Mouse (Mus musculus) hindlimb bud, embryonic 11.5 days (tissue): ENCODE measurements at regions not wholly inside any gene's neighbourhood (a gene's known extent, or its start where the extent isn't known, plus 50 kb on each side); places are given as distances from the start of the nearest gene placed in this dataset.
"Not testable (repeated sequence)": the region's sequence is repeated elsewhere in the genome, so short reads cannot be mapped to it uniquely, and the experiment has no call there.

Source experiments
- DNase-seq: peaks from one replicate; pipeline ENCODE4 v3.0.0-alpha.2; 2012; ENCODE audit warnings: low read depth, low spot score; ENCODE audit errors: extremely low spot score

DNA sequence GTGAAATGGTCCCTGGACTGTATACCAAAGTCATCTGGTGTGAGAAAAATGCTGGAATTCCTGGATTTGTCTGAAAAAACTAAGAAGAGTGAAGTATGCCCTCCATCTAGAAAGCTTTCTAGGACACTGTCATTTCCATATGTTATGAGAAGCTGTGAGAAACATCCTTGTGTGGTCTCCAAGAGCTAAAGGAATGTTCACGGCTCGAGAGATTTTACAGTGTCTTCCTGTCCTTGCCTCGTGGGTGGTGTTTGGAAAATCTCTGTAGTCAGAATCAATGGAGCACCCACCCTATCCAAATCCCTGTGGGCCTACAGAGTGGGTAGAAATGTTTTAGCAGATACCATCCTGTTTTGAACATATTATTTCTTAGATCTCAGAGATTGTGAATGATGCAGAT lies 487.7 kb downstream of the Hdgfl1 start:
- no peak for DNase-seq

DNA sequence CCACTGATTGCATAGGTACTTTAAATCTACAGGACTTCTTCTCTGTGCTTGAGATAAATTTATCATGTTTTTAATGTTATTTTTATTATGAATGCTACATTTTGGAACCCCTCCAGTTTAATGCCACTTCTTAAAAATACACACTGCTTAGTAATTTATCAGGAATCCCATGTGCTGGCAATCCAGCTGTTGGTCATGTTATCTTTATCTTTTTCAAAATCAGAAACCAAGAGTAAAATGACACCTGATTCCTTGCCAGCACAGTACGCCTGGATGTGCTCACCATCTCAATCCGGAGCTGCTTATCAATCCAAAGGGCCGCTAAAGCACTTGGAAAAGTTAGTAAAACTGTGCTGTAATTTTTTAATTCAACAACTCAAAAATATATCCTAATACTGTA lies 497.1 kb downstream of the Hdgfl1 start:
- no peak for DNase-seq

DNA sequence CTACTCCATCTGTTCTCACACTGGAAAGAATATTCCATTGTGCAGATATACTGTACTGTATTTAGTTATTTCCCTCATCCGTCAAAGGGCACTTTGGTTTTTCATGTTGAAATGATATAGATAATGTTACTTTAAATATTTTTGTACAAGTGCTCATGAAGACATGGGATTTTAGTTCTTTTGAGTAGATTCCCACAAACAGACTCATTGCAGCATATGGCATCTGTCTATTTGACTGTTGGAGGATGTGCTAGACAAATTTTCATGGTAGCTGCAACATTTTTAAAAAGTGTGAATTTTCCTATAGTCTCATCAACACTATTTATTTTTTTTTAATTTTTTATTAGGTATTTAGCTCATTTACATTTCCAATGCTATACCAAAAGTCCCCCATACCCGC lies 502.5 kb downstream of the Hdgfl1 start:
- DNase-seq, result no peak

DNA sequence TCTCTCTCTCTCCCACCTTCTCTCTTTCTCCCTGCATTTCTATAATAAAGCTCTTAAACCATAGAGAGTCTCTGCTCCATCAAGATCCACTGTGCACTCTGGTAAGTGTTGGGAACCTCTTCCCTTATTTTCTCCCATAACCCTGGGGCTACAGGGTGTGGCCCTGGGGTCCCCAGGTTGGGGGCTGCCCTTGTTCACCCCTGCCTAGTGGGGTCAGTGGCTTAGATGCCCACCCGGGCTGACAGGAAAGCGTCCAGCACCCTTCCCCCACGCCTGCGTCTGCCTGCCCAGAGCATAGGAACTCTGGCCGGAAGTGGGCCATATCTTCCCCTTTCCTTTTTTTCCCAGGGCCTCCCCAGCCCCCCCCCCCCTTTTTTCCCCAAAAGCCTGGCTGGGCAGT lies 534.0 kb downstream of the Hdgfl1 start:
- no peak for DNase-seq

DNA sequence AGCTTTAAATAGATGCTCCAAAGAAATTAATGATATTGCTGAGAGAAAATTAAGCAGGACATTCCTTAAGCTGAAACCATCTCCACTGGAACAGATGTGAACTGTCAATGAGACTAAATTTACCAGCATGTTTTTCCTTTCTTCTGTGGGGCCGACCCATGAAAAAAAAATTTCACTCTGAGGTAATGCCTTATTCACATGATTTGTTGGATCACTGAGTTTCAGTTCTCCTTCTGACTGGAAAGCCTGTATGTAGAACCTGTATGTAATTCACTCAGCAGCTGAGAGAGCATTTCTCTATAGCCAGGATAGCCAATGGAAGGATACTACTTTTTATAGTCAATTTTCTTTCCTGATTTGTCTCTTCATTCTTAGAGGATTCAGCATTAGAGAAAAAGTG lies 535.3 kb downstream of the Hdgfl1 start:
- DNase-seq, result no peak

DNA sequence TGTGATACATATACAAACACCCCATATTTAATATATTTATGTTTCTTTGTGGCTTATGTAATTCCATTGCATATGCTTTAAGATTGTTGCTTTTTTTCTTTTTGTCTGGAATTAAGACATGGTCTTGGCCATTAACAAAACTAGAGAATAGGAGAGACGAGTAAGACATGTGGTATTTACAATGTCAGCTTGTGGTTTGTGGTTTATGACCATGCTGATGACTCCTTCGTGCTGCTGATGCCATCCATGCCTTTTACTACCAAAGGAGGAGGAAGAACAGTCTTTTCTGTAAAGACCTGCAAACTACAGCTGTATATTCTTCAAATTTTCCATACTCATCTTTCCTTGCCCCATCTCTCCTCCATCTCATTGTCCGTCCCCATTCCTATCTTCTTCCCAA lies 552.7 kb downstream of the Hdgfl1 start:
- DNase-seq, result no peak

DNA sequence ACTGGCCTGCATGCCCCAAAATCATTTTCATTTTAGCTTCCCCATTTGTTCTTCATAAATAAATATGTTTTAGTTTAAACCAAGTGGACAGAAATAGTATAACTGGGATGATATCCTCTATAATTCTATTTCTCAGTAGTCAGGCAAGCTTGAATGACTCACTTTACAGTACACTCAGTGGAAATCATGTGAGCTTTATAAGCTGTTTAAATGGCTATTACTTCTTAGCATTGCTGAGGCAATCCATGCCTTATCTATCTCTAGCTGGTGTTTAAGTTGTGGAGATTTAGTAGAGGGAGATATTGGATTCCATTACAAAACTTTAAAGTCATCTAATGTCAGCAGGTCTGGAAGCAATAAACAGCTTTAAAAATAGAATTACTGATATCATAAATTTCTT lies 553.4 kb downstream of the Hdgfl1 start:
- no peak for DNase-seq

DNA sequence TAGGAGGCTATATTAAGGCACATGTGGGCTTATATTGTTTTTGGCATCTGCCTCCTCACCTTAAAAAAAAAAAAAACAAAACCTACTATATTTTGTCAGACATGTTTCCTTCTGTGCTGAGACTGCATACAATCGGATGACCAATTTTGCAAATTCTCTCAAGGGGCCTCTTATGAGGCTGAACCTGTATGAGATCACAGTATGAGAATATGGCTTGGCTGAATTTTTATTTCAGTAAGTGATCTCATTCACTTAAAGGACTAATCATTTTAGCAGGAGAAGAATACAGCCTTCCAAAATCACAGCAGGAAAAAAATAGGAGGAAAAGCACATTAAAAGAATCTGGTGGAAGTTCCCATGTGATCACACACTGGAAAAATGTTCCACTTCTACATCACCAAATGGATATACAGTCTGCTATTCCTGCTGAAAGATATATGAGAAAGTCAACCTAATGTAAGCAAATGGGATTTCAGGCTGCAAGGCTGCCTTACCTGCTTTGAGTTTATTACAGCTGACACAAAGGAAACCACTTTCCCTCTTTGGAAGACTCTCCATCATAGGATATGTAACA lies 564.3 kb downstream of the Hdgfl1 start:
- no peak for DNase-seq

DNA sequence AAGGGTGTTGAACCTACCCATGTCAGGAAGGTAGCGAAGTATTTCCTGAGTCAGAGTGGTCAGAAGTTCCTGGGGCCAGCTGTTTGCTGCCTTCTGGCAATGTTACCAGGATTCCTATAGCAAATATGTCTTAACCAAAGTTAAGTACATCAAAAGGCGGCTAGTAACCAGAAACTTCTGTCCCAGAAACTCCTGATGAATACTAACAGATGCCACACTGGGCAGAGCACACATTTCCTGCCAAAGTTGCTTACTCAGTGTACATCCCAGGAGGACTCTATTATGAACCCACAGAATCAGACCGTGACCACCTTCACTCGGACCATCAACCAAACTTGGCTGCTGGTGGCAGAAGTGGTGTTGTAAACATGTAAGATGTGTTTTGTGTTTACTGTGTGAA lies 575.3 kb downstream of the Hdgfl1 start:
- DNase-seq, result no peak

DNA sequence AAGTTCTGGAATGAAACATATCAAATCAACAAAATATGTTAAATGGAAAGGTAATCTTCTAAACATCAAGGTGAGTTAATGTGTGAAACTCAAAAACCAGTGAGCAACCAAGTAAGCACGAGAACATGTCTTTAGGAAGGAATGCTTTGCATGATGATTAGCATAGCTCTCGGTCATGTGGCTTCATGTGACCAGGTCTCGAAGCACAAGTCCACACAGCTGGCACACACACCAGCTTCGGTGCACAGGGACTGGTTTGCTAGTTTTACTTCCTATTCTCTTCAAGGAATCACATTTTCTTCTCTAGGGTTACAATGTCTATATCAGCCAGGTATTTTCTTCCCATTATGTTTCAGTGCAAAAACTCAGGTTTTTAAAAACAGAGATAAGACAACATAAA lies 586.1 kb downstream of the Hdgfl1 start:
- no peak for DNase-seq

DNA sequence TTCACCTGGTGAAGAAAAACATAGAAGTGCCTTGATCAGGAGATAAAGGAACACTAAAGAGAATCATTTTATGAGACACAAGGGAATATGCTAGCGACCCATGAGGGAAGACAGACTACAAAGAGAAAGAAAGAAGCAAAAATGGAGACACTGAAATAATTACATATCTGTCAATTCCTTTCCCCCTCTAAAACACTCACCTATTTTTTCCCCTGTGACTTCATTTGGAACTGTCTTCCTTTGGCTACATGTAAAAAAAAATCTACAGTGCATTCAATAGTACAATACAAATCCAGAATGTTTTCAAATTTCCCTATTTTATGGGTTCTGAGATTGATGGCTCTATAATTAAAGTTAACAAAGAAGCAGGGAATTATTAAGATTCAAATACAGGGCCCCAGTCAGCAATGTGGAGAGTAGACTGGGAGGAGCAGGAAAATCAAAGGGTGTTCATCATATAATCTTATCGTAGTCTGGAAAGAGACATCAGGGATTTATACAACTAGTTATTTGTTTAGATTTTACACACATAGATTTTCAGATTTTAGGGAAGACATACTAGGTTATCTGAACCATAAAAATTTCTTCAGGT lies 598.0 kb downstream of the Hdgfl1 start:
- no peak for DNase-seq

DNA sequence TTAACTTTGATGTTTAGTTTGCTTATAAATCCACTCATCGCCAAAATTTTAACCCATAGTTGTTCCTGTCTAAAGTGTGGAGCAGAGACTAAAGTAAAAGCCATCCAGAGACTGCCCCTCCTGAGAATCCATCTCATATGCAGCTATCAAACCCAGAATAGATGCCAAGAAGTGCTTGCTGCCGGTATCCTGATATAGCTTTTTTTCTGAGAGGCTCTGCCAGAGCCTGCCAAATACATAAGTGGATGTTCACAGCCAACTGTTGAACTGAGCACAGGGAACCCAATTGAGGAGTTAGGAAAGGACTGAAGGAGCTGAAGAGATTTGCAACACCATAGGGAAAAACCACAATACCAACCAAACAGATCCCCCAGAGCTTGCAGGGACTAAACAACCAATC lies 600.3 kb downstream of the Hdgfl1 start:
- DNase-seq, result no peak

DNA sequence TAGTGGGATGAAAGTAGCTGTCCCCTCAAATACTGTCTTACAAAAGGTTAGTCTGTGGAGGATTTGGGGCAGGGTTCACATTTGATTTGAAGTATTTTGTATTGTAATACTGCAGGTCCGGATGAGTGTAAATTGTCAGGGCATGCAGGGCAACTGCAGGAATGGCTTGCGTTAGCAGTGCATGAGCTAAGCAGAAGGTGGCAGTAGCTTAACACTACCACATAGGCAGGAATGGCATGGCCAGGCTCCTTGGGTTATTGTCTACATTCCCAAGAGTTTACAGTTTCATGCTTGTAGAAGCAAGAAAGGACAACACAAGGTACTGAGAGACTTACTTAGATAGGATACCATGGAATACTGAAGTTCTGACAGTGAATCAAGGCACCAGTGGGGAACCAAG lies 611.3 kb downstream of the Hdgfl1 start:
- no peak for DNase-seq

DNA sequence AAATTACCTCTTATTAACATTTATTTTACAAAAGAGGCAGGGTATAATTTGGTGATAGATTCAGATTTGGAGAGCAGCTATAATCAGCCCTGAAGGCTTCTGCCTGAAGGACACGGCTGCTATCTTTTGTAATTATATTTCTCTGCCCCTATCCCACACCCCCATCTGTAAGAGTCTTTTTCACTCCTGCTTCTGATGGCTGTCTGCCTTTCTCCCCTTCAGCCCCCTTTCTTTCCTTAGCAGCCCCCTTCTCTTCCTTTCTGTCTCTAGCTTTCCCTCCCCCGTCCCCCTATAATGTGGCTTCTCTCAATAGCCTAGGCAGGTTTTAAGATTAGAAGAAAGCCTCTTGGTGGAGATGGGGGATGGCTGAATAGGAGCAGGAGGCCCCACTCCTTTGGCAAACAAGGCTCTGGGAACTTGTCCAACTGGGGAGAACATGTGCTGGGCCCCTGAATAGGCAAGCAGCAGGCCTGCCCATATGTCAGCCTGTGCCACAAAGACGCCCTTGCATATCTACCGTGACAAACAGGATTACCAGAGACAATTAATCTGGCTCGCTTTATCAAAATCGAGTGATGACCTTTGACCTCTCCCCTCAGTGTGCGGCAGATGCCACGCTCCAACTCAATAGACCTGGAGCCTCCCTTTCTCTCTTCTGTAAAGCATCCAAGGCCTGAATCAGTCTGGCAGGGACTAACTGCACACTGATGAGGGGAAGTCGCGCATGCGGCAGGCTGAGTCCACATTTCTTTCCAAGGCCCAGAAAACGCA lies 615.1 kb downstream of the Hdgfl1 start:
- DNase-seq, result no peak

DNA sequence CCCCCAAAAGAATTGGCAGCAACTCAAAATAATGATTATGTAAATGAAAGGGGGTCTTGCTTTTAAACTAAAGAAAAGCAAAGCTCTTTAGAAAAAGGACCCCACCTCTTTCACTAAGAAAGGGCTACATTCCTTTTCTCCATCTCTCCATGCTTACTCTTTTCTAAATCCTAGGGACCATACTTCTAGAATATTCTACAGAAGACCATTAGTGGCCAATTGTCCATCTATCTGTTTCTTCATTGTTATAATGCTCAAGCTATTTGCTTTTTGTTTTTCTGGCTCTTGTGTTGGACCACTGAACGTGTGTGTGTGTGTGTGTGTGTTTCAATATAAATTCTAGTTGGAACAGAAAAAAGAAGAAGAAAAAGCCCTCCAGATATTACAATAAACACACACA lies 615.7 kb downstream of the Hdgfl1 start:
- DNase-seq, result no peak

DNA sequence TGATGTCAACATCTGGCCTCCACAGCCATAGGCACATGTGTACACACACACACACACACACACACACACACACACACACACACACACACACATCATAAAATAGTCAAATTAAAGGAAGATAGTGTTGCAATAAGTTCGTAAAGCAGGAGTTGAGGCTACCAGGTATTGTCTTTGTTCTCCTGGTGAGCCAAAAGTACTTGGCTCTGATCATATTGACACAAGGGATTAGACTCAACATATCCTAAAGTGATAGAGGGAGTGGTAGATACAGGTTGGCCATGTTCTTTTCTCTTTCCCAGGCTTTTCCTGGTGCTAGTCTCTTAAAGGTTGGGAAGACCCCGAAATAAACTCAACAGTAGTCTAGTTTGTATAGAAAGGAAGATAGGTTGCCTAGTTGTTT lies 616.9 kb downstream of the Hdgfl1 start:
- no peak for DNase-seq

DNA sequence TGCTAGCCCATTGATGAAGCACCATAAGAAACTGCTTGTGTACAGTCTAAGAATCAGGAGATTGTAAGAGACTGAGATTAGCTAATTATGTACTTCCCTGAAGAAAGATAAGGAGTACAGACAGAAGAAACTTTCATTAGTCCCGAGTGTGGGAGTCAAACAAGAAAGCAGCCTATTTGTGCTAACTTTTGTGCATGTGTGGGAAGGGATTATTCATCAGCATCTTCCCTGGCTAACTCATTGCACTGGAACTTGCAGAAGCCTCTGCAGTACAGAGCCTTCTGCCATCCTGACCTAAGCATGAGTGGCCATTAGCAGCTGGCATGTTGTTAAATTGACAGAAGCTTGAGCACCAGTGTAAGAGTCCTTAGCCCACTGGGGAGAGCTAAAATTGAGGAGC lies 619.5 kb downstream of the Hdgfl1 start:
- no peak for DNase-seq

DNA sequence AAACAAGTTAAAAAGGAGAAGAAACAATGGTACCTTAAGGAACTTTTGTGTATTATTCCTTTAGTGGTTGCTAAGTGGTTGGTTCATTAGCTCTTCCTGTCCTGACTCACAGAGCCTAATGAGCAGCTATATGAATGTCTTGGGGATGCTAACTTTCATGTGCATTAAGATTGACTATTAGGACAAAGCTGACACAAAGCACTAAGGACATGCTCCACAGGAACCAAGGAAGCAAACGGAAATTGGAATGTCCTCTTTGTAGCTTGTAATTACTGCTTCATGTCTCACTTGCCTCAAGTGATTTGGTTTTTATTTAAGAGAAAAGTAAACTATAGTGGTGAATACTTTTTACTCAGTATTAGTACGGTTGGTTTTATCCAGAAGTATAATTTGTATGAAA lies 627.2 kb downstream of the Hdgfl1 start:
- DNase-seq, result no peak

DNA sequence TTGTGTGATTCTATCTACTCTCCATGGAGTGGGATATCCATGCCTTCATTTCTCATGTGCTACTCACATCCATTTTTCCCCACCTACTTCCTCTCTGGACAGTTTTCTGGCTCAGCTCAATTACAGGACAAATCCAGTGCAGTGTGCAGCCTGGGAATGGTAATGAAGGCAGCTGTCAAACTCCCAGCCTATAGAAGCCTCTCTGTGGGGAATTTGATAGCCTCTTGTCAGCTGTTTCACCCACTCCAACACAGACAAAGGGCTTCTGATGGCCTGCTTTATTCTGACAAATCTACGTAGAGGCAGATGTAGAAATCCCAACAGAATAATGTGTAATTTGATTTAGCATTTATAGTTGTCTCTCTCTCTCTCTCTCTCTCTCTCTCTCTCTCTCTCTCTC lies 650.6 kb downstream of the Hdgfl1 start:
- DNase-seq, result no peak

DNA sequence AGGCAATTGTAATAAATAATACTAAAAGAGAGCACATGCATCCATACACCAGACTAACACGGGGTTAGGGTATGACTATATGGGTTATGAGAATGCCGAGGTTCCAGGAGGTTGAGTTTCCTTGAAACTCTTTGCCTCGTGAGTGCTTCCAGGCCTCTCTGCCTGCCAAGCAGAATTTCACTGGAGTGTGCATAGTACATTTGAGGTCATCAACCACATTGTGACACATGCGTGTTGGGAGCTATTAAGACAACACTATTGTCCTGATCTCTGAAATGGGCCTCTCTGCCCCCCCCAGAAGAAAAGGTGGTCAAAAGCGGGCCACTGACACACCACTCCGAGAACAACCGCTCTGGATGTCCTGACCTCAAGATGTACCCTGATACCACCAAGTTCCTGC lies 655.8 kb downstream of the Hdgfl1 start:
- DNase-seq, result no peak

DNA sequence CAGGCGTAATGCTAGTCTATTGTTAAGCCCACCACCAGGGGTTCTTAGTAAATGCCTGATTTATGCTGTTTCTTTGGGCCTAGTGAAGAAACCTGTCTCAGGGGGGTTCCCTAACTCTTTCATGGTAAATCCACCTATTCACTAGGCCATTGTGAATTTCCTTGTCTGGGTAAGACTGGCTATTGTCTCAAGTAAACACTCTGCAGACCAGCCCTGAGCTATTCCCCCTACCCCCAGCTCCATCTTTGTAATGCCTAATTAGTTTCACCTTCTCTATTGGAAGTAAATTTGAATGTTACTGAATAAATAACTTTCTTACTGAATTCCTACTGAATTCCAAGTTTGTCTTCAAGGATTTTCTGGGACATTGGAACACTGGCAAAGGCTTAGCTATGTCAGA lies 656.2 kb downstream of the Hdgfl1 start:
- DNase-seq, result not testable (repeated sequence)

DNA sequence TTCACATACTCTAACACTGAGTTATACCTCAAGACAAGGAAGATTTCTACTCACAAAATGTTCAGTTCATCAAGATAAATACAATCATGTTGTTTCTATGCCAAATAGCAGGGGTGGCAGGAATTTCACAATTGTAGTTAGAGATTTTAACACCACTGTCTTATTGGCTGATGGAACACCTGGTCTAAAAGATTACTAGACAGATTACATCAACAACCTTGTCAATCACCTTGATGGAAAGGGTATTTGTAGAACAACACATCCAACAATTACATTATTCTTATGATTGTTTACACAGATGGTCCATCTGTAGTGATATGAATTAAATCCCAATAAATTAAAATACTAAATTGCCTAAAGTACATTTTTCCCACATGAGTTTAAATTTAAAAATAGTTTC lies 657.4 kb downstream of the Hdgfl1 start:
- no peak for DNase-seq

DNA sequence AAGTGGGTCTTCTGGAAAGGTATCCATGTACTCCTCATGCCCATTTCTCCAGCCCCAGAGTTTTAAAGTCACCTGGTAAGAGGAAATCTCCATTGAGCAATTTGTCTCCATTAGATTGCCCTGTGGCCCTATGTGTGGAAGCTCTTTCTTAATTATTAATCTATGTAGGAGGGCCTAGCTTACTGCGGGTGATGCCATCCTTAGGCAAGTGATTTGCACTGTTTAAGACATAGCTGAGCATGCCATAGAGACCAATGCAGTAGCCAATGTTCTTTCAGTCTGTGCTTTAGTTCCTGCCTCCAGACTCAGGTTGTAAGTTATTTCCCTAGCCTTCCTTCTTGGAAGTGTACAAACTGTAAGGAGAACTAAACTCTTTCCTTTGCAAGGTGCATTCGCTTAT lies 661.0 kb downstream of the Hdgfl1 start:
- DNase-seq, result no peak
